Mouse (Mus musculus) spleen, adult 12 weeks (tissue): Measurements from ENCODE around the gene Nek11.
"Not testable (repeated sequence)": the region's sequence is repeated elsewhere in the genome, so short reads cannot be mapped to it uniquely, and the experiment has no call there.

Experiments
- DNase-seq: peaks from one replicate; pipeline ENCODE4 v3.0.0; 2022; ENCODE audit warnings: low spot score

Nek11 gene

GRCm38 (mm10) chr9:105136404-105136803 is 258.9 kb downstream of the Nek11 start:
- no peak for DNase-seq

- no peak for DNase-seq
These were observed 260.8 kb downstream of the Nek11 start for GRCm38 (mm10) chr9:105134536-105134935.

- DNase-seq, result no peak
These were observed 263.3 kb downstream of the Nek11 start for GRCm38 (mm10) chr9:105132002-105132367.

GRCm38 (mm10) chr9:105131253-105132001 is 263.9 kb downstream of the Nek11 start, which contains the start of gene Nudt16:
Gene Nudt16 (minus strand): TSS chr9:105131824.
- DNase-seq, result peak; percentile 74

GRCm38 (mm10) chr9:105130331-105130730 is 265.0 kb downstream of the Nek11 start:
- no peak for DNase-seq

DNA sequence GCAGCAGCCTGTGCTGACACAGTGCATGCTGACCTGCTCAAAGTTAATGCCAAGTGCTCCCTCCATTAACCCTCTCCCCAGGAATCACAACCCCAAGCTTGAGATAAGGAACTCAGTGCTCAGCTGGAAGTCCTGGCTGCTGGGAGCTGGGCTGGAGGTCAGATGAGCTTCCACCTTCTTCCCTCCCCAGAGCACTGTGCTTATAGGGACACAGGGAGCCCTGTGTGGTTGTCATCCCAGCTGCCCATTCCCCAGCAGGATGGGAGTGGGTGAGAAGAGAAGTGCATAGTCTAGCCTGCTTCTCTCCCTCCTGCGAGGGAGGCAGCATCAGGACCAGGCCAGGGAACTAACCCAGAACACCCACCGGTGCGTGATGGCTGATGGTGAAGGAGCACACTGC is 270.1 kb downstream of the Nek11 start:
- not testable (repeated sequence) for DNase-seq
